Mouse (Mus musculus): ENCODE measurements at regions not wholly inside any gene's neighbourhood (a gene's known extent, or its start where the extent isn't known, plus 50 kb on each side); places are given as distances from the start of the nearest gene placed in this dataset.

DNA sequence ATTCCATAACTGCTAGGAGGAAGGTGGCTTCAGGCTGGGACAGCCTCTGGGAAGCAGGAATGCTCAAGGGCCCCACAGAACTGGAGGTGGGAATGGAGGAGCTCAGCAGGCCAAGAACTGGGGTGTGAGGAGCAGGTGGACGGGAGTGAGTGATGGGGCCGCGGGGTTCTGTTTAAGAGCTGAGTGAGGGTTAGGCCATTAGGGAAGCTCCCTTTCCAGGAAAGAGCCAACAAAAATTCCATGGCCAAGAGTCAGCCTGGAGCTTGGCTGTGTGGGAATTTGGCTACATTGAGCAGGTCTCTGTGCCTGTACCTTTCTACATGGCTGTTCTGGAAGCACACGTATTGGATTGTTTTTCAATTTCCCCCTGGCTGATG is 139.4 kb upstream of the Ddhd1 start:
- TF ChIP-seq CTCF (IDR thresholded peaks at IDR 0.05; ENCODE audit: control insufficient read depth, insufficient read depth, insufficient replicate concordance, low read depth, low read length) = no peak
- no peak for TF ChIP-seq POLR2A (IDR thresholded peaks at IDR 0.05; ENCODE audit: control insufficient read depth, low read depth, low read length)
